8 mouse cellular contexts compared by ENCODE assay signal in genomic region chr6:99523679-99524370, GRCm38 (mm10). TPM values are rescaled to one million over a fixed set of nuclear protein-coding genes. Genes with fewer than 3 reads are reported as not detected.
DNase-seq lines count a peak whose midpoint lies in the region; ATAC-seq and TF ChIP-seq lines count a peak whose summit lies in the region.

No protein-coding gene starts in this region.

- no peaks in the 10 kb centered on the region for H3K36me3 ChIP-seq in neural tube, embryonic 11.5 days (ENCODE audit: control insufficient read depth, insufficient read depth, low read length)
- peaks cover 5% of the 10 kb centered on the region; the same call in 1 of the 2 replicates for H3K36me3 ChIP-seq in limb, embryonic 14.5 days (ENCODE audit: control insufficient read depth, insufficient read depth, low read length)
- peaks cover 5% of the 10 kb centered on the region; the same call in 1 of the 2 replicates for H3K36me3 ChIP-seq in stomach, embryonic 15.5 days

- H3K9me3 ChIP-seq in neural tube, embryonic 11.5 days (ENCODE audit: control insufficient read depth, low read length): peaks cover 3% of the 10 kb centered on the region; the same call in 1 of the 2 replicates
- H3K9me3 ChIP-seq in limb, embryonic 14.5 days (ENCODE audit: control insufficient read depth, low read length): no peaks in the 10 kb centered on the region; the same call in 1 of the 2 replicates
- no peaks in the 10 kb centered on the region for H3K9me3 ChIP-seq in stomach, embryonic 15.5 days

- no peaks in the 10 kb centered on the region for H3K27me3 ChIP-seq in cerebellum, adult 2 months (ENCODE audit: control insufficient read depth, insufficient read depth, low read length)
- H3K27me3 ChIP-seq in neural tube, embryonic 11.5 days (ENCODE audit: control insufficient read depth, insufficient read depth, low read length): no peaks in the 10 kb centered on the region
- H3K27me3 ChIP-seq in limb, embryonic 14.5 days (ENCODE audit: control insufficient read depth, insufficient read depth, low read length): no peaks in the 10 kb centered on the region
- H3K27me3 ChIP-seq in stomach, embryonic 15.5 days (replicated peaks): no peaks in the 10 kb centered on the region

- no peaks in the 10 kb centered on the region for H3K4me1 ChIP-seq in cerebellum, adult 2 months (ENCODE audit: control insufficient read depth, insufficient read depth, low read length)
- H3K4me1 ChIP-seq in neural tube, embryonic 11.5 days (ENCODE audit: control insufficient read depth, insufficient read depth, low read length): no peaks in the 10 kb centered on the region
- H3K4me1 ChIP-seq in limb, embryonic 14.5 days (ENCODE audit: control insufficient read depth, insufficient read depth, low read length): peaks cover 2% of the 10 kb centered on the region; the same call in 1 of the 2 replicates
- no peaks in the 10 kb centered on the region for H3K4me1 ChIP-seq in stomach, embryonic 15.5 days

- WGBS in cerebellum, adult 2 months: 40% methylated on average over 10 of the region's 10 CpGs
- 33% methylated on average over 10 of the region's 10 CpGs for WGBS in neural tube, embryonic 11.5 days
- 29% methylated on average over 10 of the region's 10 CpGs for WGBS in limb, embryonic 14.5 days
- WGBS in stomach, embryonic 15.5 days: 19% methylated on average over 10 of the region's 10 CpGs

- no peak for DNase-seq in cerebellum, adult 2 months
- DNase-seq in cerebellum, adult 11-12 months: no peak
- no peak for DNase-seq in neural tube, embryonic 11.5 days (ENCODE audit: low spot score)
- DNase-seq in neural tube, embryonic 10.5 days (ENCODE audit: extremely low spot score, low spot score): no peak
- DNase-seq in limb, embryonic 14.5 days (ENCODE audit: low spot score): no peak
- DNase-seq in frontal cortex, postnatal 25 days (ENCODE audit: low spot score in 2 of 2): no peak
- no peak for DNase-seq in natural killer cell, adult 2 months (ENCODE audit: low spot score in 2 of 2)

- H3K9ac ChIP-seq in neural tube, embryonic 11.5 days (ENCODE audit: low read length): peak overlapping the region; percentile 97
- peak overlapping the region; percentile 93 for H3K9ac ChIP-seq in limb, embryonic 14.5 days (ENCODE audit: low read depth, low read length, severe bottlenecking)
- H3K9ac ChIP-seq in stomach, embryonic 15.5 days: no peak overlapping the region

- H3K4me3 ChIP-seq in cerebellum, adult 2 months (replicated peaks; ENCODE audit: insufficient read depth, low read depth, low read length): peak overlapping the region; percentile 98
- H3K4me3 ChIP-seq in neural tube, embryonic 11.5 days (ENCODE audit: low read depth, low read length): peak overlapping the region; percentile 84
- H3K4me3 ChIP-seq in limb, embryonic 14.5 days (replicated peaks; ENCODE audit: low read length): peak overlapping the region; percentile 78
- peak overlapping the region; percentile 87 for H3K4me3 ChIP-seq in stomach, embryonic 15.5 days (replicated peaks)

- no peak for TF ChIP-seq CTCF in cerebellum, adult 2 months (IDR thresholded peaks at IDR 0.05; ENCODE audit: borderline replicate concordance, insufficient read depth, low read depth, low read length)

- H3K27ac ChIP-seq in cerebellum, adult 2 months (ENCODE audit: insufficient read depth, low read length): peak overlapping the region; percentile 92; the same call in 1 of the 2 replicates
- H3K27ac ChIP-seq in neural tube, embryonic 11.5 days (ENCODE audit: low read depth, low read length): peak overlapping the region; percentile 99
- H3K27ac ChIP-seq in limb, embryonic 14.5 days (replicated peaks; ENCODE audit: low read depth, low read length): peak overlapping the region; percentile 98
- H3K27ac ChIP-seq in stomach, embryonic 15.5 days: peak overlapping the region; percentile 100

- ATAC-seq in neural tube, embryonic 11.5 days (ENCODE audit: insufficient read depth, low FRiP score, low TSS enrichment): no peak
- no peak for ATAC-seq in limb, embryonic 14.5 days (ENCODE audit: low FRiP score, low read depth)
- no peak for ATAC-seq in stomach, embryonic 15.5 days (ENCODE audit: insufficient read depth, low FRiP score, low read depth)

- no peak for TF ChIP-seq POLR2A in cerebellum, adult 2 months (IDR thresholded peaks at IDR 0.05; ENCODE audit: borderline replicate concordance, insufficient read depth, low read length)
- TF ChIP-seq POLR2A in limb, embryonic 14.5 days (IDR thresholded peaks at IDR 0.05; ENCODE audit: borderline replicate concordance, extremely low read depth, insufficient read depth, insufficient read length): no peak

- H3K4me2 ChIP-seq in neural tube, embryonic 11.5 days (ENCODE audit: low read depth): peak overlapping the region; percentile 91
- H3K4me2 ChIP-seq in limb, embryonic 14.5 days (replicated peaks; ENCODE audit: low read depth, low read length, severe bottlenecking): peak overlapping the region; percentile 67
- H3K4me2 ChIP-seq in stomach, embryonic 15.5 days: peak overlapping the region; percentile 80

RNA-seq across cellular contexts. Expression of gene Foxp1, which starts 1.3 kb away (rescaled TPM):
- 21.0 and 22.0 TPM in 2 replicates for polyA plus RNA-seq in cerebellum, adult 2 months (2012; rRNA removed)
- polyA plus RNA-seq in neural tube, embryonic 11.5 days (2014; fragmentation: Nextera tagmentation; extraction: Ambion mirVana): 111 and 116 TPM in 2 replicates
- 101 and 121 TPM in 2 replicates for polyA plus RNA-seq in limb, embryonic 14.5 days (2012; rRNA removed)
- 166 and 190 TPM in 2 replicates for polyA plus RNA-seq in limb, embryonic 14.5 days (2014; fragmentation: Nextera tagmentation; extraction: Ambion mirVana)
- 105 and 122 TPM in 2 replicates for polyA plus RNA-seq in stomach, embryonic 15.5 days (2015; fragmentation: Nextera tagmentation; extraction: Ambion mirVana)
